Mouse (Mus musculus) T-helper 17 cell (primary cell): Measurements from ENCODE around the gene Arrdc4.

Experiments
- in situ Hi-C, 2 experiments: fragments of 300-600 bp; cut with MboI, MseI; formaldehyde crosslinking; loops; 1 replicate in 1 of 2; 2 replicates in 1 of 2; pipeline ENCODE4 v1.15.1; 2025; ENCODE audit warnings: high pct_unique_total_duplicates in 2 of 2

The Arrdc4 gene

DNA sequence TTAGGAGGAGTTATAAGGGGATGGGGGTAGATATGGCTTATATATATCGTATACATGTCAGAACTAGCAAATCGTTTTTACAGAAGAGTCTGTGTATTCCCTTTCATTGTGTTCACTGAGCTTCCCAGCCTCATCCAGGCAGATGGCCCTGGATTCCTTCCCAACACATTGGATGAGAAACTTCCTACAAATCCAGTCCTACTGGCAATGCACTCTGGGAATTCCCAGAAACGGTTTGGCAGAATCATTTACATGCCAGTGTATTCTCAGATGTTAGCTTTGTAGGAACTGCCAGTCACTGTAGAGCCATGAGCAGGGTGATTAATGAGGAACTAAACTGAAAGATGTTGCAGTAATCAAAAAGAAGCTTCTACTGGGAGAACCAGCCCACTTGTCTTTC lies 36.6 kb downstream of the Arrdc4 start:
- in situ Hi-C loops, result no loop called here

DNA sequence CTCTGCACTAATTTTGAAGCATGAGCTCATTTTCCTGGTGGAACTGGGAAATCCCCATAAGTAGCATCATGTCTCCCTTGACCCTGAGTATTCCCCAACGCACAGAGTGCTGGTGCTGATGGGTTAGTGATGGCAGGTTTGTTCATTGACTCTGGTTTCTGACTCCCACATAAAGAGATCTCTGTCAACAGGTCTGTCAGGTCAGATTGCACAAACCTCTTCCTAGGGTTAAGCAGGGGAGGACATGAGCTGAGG lies 39.8 kb downstream of the Arrdc4 start:
- in situ Hi-C loops, result no loop called here

DNA sequence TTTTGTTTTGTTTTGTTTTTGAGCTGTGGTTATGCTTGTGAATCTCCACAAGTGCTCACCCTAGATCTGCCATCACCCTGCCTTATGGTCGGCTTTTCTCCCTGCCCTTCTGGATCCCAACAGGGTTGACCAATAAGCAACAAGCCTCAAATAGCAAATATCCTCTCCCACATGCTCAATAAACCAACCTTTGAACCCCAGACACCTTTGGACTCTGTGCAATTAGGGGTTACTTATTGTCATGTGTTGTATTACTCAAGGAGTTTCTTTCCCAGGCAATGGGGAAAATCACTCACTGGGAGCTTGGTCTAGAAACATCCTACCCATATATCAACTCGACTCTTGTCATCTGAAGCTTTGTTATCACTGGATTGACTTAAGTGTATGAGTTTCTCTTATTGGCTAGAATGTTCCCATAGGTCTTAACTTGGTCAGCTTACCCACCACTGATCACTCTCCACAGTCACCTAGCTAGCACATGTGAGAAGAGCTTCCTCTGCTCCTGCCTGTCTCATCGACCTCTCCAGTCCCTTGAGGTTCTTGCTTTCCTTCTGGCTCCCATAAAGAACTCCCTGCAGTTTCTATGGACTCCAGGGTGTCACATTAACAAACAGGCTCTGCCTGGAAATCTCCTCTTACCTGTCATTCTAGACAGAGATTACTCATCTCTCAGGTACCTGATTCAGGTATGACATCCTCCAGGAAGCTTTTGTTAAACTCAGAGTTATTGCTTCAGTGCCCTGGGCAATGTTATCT lies 40.3 kb downstream of the Arrdc4 start:
- in situ Hi-C loops, result no loop called here

DNA sequence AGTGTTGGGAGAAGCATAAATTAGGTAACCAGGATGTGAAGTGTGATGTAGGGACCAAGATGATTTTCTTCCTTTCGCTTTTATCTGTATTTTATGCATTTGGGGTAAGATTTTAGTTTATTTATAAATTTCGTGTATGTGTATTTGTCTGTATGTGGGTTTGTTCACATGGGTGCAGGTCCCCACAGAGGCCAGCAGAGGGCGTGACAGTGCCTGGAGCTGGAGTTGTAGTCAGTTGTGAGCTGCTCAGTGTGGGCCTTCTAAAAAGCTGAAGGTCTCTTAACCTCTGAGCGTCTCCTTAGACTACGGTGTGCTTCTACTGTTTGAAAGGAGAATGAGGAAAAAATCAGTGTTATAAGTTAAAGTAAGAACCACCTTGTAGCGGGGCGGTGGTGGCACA lies 43.9 kb downstream of the Arrdc4 start:
- in situ Hi-C loops, result no loop called here

DNA sequence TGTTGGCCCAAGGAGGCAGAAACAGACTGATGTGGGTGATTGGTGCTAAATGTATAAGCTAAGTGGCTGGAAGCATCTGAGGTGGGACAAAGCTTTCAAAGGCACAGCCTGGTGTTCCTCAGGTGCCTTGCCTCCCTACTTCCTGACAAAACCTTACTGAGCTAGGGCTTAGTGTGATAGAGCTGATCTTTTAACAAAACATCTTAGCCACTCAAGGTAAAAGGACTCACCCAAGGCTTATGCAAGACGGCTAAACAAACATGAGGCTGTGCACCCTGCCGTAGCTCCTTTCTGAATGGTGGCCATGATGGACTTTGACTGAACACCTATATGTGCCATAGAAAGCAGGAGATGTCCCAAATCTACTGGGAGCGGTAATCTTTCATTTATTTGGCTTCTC lies 51.7 kb downstream of the Arrdc4 start:
- in situ Hi-C loops, result no loop called here

DNA sequence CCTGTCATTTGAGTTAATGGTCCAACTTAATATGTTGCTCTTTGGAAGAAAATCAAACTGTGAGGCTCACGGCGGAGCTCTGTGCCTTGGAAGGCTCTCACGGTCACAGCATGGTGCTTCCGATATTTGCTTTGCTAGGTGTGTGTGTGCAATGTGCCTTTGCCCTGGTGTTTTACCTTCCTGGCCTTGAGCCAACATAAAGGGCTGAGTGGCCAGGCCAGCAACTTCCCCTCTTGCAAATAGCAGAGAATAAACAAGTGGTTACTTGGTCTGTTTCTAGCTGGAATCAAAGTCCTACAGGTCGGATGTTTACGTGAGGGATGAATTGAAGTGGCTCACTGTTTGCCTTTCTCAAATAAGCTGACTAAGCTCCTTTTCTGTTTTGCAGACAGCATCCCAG lies 52.1 kb downstream of the Arrdc4 start:
- in situ Hi-C loops, result no loop called here

DNA sequence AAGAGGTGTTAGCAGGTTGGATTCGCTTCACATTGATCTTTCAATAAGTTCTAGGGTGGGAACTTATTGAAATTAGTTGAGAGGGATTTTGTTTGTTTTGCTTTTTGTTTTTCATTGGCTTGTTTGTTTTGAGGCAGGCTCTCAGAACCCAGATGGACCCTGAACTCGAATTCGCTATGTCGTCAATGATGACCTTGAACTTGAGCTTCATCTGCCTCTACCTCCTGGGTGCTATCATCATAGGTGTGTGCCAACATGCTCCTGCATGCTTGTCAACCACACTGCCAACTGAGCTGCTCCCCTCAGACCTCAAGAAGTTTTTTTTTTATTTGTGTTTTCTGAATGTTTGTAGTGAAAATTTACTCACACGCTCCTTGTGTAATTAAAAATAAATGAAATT lies 52.6 kb downstream of the Arrdc4 start:
- in situ Hi-C loops, result no loop called here

DNA sequence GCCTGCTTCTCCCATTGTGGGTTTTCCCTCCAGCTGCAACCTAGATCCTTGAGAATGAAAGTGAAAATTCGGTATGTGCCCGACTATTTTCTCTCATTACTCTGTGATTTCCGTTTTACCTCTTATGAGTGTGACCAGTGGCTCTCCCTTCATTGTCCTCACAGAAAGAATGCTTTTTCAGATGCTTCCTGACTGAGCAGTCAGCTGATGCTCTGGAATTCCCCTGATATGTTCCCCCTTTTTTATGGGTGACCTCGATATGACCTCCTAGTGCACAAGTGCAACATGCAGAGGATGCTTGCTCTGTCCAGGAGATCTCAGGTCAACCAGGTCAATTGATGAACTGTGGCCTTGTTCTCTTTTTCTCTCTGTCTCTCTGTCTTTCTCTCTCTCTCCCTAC lies 56.3 kb downstream of the Arrdc4 start:
- in situ Hi-C loops, result no loop called here

DNA sequence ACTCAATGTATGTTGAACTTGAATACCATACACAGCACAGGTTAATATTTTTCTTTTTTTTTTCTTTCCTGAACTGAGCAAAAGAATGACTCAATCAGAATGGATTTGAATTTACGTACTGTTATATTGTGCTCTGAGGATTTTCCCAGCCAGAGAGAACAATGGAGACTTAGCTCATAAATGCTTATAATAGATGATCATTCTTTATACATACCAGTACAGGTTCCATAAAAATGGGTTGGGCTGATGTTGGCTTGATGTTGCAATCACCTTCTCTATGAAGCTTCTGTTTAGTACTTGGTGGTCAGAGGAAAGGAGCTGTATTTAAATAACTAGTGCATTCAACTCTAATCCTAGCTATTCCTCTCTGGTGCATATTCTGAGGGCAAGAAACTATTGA lies 57.6 kb downstream of the Arrdc4 start:
- in situ Hi-C loops, result no loop called here

DNA sequence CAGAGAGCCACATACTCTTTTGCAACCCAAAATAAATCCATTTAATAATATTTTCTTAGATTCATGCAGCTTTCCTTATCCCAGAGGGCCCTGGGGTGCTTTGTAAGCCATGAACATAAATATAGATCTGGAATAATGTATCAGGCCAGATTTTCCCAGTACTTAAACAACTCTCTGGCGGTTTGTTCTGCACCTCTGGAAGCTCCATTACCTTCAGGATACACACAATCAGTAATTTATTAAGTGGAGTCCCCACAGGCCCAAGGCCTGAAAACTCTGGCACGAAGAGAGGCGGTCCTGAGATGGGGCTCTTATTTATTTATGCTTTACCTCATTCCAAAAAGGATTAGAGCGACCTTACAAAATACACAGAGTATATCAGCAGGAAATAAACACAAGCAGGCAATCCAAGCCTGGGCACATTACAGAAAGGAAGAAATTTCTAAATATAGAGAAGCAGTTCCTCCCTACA lies 61.9 kb downstream of the Arrdc4 start:
- in situ Hi-C loops, result loop anchor here in 1 of 2 experiments (10.0 kb wide), 1 partner anchor 878 kb away; no protein-coding TSS in a partner anchor
